Mouse (Mus musculus) intestine, embryonic 16.5 days (tissue): Measurements from ENCODE around the gene Elac2. TPM values are rescaled to one million over a fixed set of nuclear protein-coding genes. Genes with fewer than 3 reads are reported as not detected.

ENCODE experiments used
- ATAC-seq: fragments of 200-750 bp; cut with Nextera tagmentation; 2 replicates; pipeline ENCODE4 v1.8.0; 2017; ENCODE audit warnings: moderate TSS enrichment, moderate library complexity
- H3K27ac ChIP-seq: fragments of 300-500 bp; sonication (generic); 2 replicates; pipeline ENCODE4 v1.5.1; 2014; ENCODE audit warnings: mild to moderate bottlenecking, low read length
- H3K27me3 ChIP-seq: fragments of 300-500 bp; sonication (generic); replicated peaks from 2 replicates; pipeline ENCODE4 v1.6.1; 2014; ENCODE audit warnings: low read length, control low read depth, mixed read lengths; ENCODE audit not compliant: control insufficient read depth, insufficient read depth
- H3K36me3 ChIP-seq: fragments of 300-500 bp; sonication (generic); 2 replicates; pipeline ENCODE4 v1.6.1; 2014; ENCODE audit warnings: low read length, control low read depth; ENCODE audit not compliant: control insufficient read depth, insufficient read depth
- H3K4me1 ChIP-seq: fragments of 300-500 bp; sonication (generic); 2 replicates; pipeline ENCODE4 v1.6.1; 2014; ENCODE audit warnings: low read length, control low read depth, mixed read lengths; ENCODE audit not compliant: control insufficient read depth, insufficient read depth
- H3K4me2 ChIP-seq: fragments of 300-500 bp; sonication (generic); 2 replicates; pipeline ENCODE4 v1.6.1; 2014; ENCODE audit warnings: low read depth, low read length, control low read depth
- H3K4me3 ChIP-seq: fragments of 300-500 bp; sonication (generic); 2 replicates; pipeline ENCODE4 v1.5.1; 2014; ENCODE audit warnings: mild to moderate bottlenecking, low read length
- H3K9ac ChIP-seq: fragments of 300-500 bp; sonication (generic); 2 replicates; pipeline ENCODE4 v1.6.1; 2014; ENCODE audit warnings: low read depth, low read length
- H3K9me3 ChIP-seq: fragments of 300-500 bp; sonication (generic); 2 replicates; pipeline ENCODE4 v1.6.1; 2016; ENCODE audit warnings: low read length, control low read depth; ENCODE audit not compliant: control insufficient read depth
- WGBS: fragments of 180-500 bp; shearing (Covaris S2); extraction: QIAGEN DNeasy Blood & Tissue Kit; methylation state at CpG from one replicate; pipeline ENCODE4 v1.1.7; 2014; 5-methylcytosine and 5-hydroxymethylcytosine counted together
- polyA plus RNA-seq: library from polyadenylated mRNA; unstranded; fragments of >200 nt; fragmentation: Nextera tagmentation; extraction: Ambion mirVana; gene quantifications from 2 replicates; pipeline ENCODE4 v1.2.1, GENCODE M21; 2015

The Elac2 gene
- polyA plus RNA-seq, 1 experiment from 2014 or later = 26.4 TPM

DNA sequence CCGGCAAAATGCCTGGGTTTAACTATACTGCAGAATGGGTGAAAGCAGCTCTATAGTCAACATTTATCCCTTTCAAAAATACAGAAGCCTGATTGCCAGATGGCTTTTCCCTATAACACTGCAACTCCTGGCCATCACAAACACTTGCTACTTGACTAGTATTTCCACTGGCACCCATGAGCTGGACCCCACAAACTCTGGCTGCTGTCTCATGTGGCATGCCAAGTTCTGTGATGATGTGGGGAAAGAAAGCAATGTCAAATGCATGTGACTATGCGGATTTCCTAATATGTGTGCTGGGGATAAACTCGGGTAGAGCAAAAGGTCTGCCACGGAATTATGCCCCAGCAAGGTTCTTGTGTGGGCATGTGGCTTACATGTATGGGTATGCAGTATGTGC, 27.2 kb downstream of the Elac2 start:
- Histone ChIP-seq H3K9me3 (no peaks in the 10 kb centered on the region), H3K27me3 (no peaks in the 10 kb centered on the region), H3K27ac (no peak overlapping the region), H3K4me1 (no peaks in the 10 kb centered on the region), H3K4me3 (no peak overlapping the region), H3K36me3 (0 out of 2 replicates have a peak, but pooled peaks cover 7% of the 10 kb centered on the region), H3K4me2 (no peak overlapping the region), H3K9ac (no peak overlapping the region)
- ATAC-seq = no peak
- 94% methylated on average over 4 of the region's 4 CpGs for WGBS

DNA sequence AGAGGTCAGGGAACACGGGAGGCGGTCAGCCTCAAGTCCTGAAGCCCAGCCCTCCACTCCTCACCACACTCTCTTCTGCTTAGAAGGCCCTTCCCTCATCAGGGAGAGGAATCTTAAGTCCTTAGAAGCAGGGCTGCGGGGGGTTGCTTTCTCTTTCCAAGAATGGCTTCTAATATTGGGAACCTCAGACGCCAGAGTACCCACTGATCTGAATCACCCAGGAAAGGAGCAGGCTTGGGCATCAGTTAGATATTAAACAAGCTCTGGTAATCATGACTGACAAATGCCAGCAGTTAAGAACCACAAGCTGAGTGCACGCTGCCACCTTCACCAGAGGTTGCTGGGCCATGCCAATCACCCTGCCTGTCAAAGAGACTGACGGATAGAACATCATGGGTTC, 35.1 kb downstream of the Elac2 start:
- Histone ChIP-seq H3K36me3 (no peaks in the 10 kb centered on the region), H3K4me1 (no peaks in the 10 kb centered on the region), H3K4me3 (no peak overlapping the region), H3K27ac (no peak overlapping the region), H3K4me2 (no peak overlapping the region), H3K9me3 (no peaks in the 10 kb centered on the region), H3K27me3 (no peaks in the 10 kb centered on the region), H3K9ac (no peak overlapping the region)
- WGBS = 79% methylated on average over 6 of the region's 6 CpGs
- ATAC-seq = no peak

DNA sequence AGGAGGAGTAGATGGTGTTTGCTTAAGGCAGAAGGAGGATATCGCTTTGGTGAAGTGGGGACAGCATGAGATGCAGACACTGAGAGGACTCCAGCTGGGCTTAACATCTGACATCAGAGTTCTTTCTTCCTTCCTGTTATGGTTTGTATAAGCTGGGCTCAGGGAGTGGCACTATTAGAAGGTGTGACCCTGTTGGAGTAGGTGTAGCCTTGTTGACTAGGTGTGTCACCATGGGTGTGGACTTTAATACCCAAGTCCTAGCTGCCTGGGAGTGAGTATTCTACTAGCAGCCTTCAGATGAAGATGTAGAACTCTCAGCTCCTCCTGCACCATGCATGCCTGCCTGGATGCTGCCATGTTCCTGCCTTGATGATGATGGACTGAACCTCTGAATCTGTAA, 37.9 kb downstream of the Elac2 start:
- WGBS = 91% methylated on average over 1 of the region's 1 CpGs
- peak; percentile 89 for ATAC-seq
- no peaks in the 10 kb centered on the region for H3K36me3 ChIP-seq
- no peak overlapping the region for H3K27ac ChIP-seq
- H3K4me1 ChIP-seq = no peaks in the 10 kb centered on the region
- no peak overlapping the region for H3K9ac ChIP-seq
- no peak overlapping the region for H3K4me2 ChIP-seq
- H3K4me3 ChIP-seq = no peak overlapping the region
- no peaks in the 10 kb centered on the region for H3K9me3 ChIP-seq
- H3K27me3 ChIP-seq = no peaks in the 10 kb centered on the region

- H3K36me3 ChIP-seq = no peaks in the 10 kb centered on the region
- H3K9ac ChIP-seq = no peak overlapping the region
- no peaks in the 10 kb centered on the region for H3K27me3 ChIP-seq
- no peak for ATAC-seq
- no peak overlapping the region for H3K4me2 ChIP-seq
- H3K4me3 ChIP-seq = no peak overlapping the region
- no peaks in the 10 kb centered on the region for H3K9me3 ChIP-seq
- no peak overlapping the region for H3K27ac ChIP-seq
- WGBS = 91% methylated on average over 4 of the region's 4 CpGs
- H3K4me1 ChIP-seq = no peaks in the 10 kb centered on the region
These were observed 41.9 kb downstream of the Elac2 start for GRCm38 (mm10) chr11:65020744-65021143.

- Histone ChIP-seq H3K27me3 (no peaks in the 10 kb centered on the region), H3K9me3 (no peaks in the 10 kb centered on the region), H3K4me2 (no peak overlapping the region), H3K9ac (no peak overlapping the region), H3K27ac (no peak overlapping the region), H3K4me1 (no peaks in the 10 kb centered on the region), H3K4me3 (no peak overlapping the region), H3K36me3 (no peaks in the 10 kb centered on the region)
- no peak for ATAC-seq
- WGBS = 92% methylated on average over 11 of the region's 11 CpGs
These were observed 43.9 kb downstream of the Elac2 start for GRCm38 (mm10) chr11:65022771-65023170.

DNA sequence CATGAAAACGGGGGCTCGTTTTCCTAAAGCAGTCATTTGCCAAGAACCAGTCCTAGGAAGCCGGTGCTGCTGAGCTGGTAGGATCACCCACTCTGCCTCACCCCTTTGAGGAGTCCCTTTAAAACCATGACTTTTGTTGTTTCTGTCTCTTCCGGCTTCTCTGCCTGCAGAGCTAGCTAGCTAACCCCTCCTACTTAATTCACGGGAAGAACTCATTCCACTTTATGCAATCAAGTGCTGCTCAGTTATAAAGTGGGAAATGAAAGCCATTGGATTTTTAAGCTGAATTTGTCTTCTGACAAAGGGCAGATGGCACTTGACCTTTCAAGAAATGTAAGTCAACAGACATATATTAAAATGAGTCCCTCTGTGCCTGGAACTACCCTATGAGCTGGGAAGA, 49.2 kb downstream of the Elac2 start:
- H3K4me1 ChIP-seq = no peaks in the 10 kb centered on the region
- WGBS = 65% methylated on average over 5 of the region's 5 CpGs

GRCm38 (mm10) chr11:65030201-65030600, 51.4 kb downstream of the Elac2 start:
- H3K27ac ChIP-seq = no peak overlapping the region
- no peaks in the 10 kb centered on the region for H3K36me3 ChIP-seq
- no peaks in the 10 kb centered on the region for H3K27me3 ChIP-seq
- 54% methylated on average over 1 of the region's 1 CpGs for WGBS
- no peak overlapping the region for H3K4me3 ChIP-seq
- no peak overlapping the region for H3K9ac ChIP-seq
- no peaks in the 10 kb centered on the region for H3K9me3 ChIP-seq
- no peaks in the 10 kb centered on the region for H3K4me1 ChIP-seq
- H3K4me2 ChIP-seq = no peak overlapping the region
- ATAC-seq = 0 out of 2 replicates have a peak, but pooled peaks have one; percentile 7

More for the DNA sequence above, 49.2 kb downstream of the Elac2 start:
- H3K4me3 ChIP-seq = no peak overlapping the region
- H3K27me3 ChIP-seq = no peaks in the 10 kb centered on the region
- no peak overlapping the region for H3K27ac ChIP-seq
- no peak overlapping the region for H3K4me2 ChIP-seq
- H3K9ac ChIP-seq = no peak overlapping the region
- no peaks in the 10 kb centered on the region for H3K36me3 ChIP-seq
- H3K9me3 ChIP-seq = no peaks in the 10 kb centered on the region
- no peak for ATAC-seq

DNA sequence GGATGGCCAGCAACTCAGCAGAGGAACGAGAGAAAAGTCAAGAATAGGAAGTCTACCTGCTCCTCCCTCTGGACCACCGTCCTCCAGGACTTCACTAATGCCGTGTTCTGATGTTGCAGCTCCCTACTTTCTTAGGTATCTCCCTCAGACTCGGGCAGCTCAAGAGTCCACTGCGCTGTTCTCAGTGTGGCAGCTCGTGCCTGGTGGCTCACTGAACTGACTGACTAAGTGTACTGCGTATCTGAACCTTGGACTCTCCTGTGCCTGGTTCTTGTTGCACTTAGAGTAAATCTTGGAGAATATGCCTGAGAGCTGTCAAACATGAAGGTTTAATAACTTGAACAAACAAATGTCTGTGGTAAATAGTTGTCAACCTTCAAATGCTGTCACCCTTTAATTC, 53.4 kb downstream of the Elac2 start:
- Histone ChIP-seq H3K4me1 (no peaks in the 10 kb centered on the region), H3K9ac (no peak overlapping the region), H3K4me3 (no peak overlapping the region), H3K9me3 (no peaks in the 10 kb centered on the region), H3K27ac (no peak overlapping the region), H3K27me3 (no peaks in the 10 kb centered on the region), H3K36me3 (no peaks in the 10 kb centered on the region), H3K4me2 (no peak overlapping the region)
- ATAC-seq = peak; percentile 92
- 72% methylated on average over 7 of the region's 7 CpGs for WGBS

DNA sequence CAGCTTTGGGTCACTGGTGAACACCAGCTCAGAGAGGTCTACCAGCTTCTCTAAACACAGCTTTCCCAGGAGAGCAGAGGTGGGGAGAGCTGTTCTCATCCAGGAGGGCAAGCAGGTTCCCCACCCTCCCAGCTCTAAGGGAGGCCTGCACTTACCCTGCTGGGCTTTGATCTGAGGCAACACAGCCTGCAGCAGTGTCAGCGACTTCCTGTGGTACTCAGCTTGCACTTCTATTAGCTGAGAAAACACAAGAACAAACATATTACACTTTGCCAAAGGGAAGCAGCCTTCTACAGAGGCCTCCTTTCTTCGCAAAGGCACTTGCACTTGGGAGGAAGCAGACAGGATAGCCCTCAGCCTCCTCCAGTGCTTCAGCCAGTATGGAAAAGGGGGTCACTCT, 60.2 kb downstream of the Elac2 start:
- H3K4me3 ChIP-seq = no peak overlapping the region
- no peaks in the 10 kb centered on the region for H3K9me3 ChIP-seq
- no peak overlapping the region for H3K9ac ChIP-seq
- WGBS = 49% methylated on average over 2 of the region's 2 CpGs
- H3K36me3 ChIP-seq = no peaks in the 10 kb centered on the region
- no peaks in the 10 kb centered on the region for H3K4me1 ChIP-seq
- H3K4me2 ChIP-seq = no peak overlapping the region
- H3K27ac ChIP-seq = no peak overlapping the region
- no peaks in the 10 kb centered on the region for H3K27me3 ChIP-seq
- ATAC-seq = no peak

- Histone ChIP-seq H3K9me3 (no peaks in the 10 kb centered on the region), H3K4me1 (no peaks in the 10 kb centered on the region), H3K9ac (no peak overlapping the region), H3K27ac (no peak overlapping the region), H3K4me2 (no peak overlapping the region), H3K4me3 (no peak overlapping the region), H3K27me3 (no peaks in the 10 kb centered on the region), H3K36me3 (no peaks in the 10 kb centered on the region)
- WGBS = 48% methylated on average over 12 of the region's 12 CpGs
- no peak for ATAC-seq
These were observed 60.8 kb downstream of the Elac2 start for GRCm38 (mm10) chr11:65039517-65040095.
